Mouse (Mus musculus) hindbrain, embryonic 14.5 days (tissue): ENCODE measurements around the gene Irf1. TPM values are rescaled to one million over a fixed set of nuclear protein-coding genes. Genes with fewer than 3 reads are reported as not detected.

ENCODE experiments used
- ATAC-seq: fragments of 200-750 bp; cut with Nextera tagmentation; 2 replicates; pipeline ENCODE4 v1.8.0; 2017; ENCODE audit warnings: moderate number of reproducible peaks, mild to moderate bottlenecking, moderate TSS enrichment, moderate library complexity; ENCODE audit not compliant: low FRiP score
- DNase-seq: peaks from one replicate; pipeline ENCODE4 v3.0.0-alpha.2; 2015; ENCODE audit warnings: low spot score
- H3K27ac ChIP-seq: fragments of 300-500 bp; sonication (generic); 2 replicates; pipeline ENCODE4 v1.5.1; 2014; ENCODE audit warnings: mild to moderate bottlenecking, moderate library complexity
- H3K27me3 ChIP-seq: fragments of 300-500 bp; sonication (generic); 2 replicates; pipeline ENCODE4 v1.6.1; 2014; ENCODE audit warnings: mild to moderate bottlenecking, low read length, mixed read lengths; ENCODE audit not compliant: control insufficient read depth, insufficient read depth
- H3K36me3 ChIP-seq: fragments of 300-500 bp; sonication (generic); replicated peaks from 2 replicates; pipeline ENCODE4 v1.6.1; 2014; ENCODE audit not compliant: control insufficient read depth, insufficient read depth
- H3K4me1 ChIP-seq: fragments of 300-500 bp; sonication (generic); replicated peaks from 2 replicates; pipeline ENCODE4 v1.6.1; 2014; ENCODE audit warnings: antibody characterized with exemption, low read length, mixed read lengths; ENCODE audit not compliant: control insufficient read depth, insufficient read depth
- H3K4me2 ChIP-seq: fragments of 300-500 bp; sonication (generic); replicated peaks from 2 replicates; pipeline ENCODE4 v1.6.1; 2014; ENCODE audit warnings: mild to moderate bottlenecking, moderate library complexity
- H3K4me3 ChIP-seq: fragments of 300-500 bp; sonication (generic); replicated peaks from 2 replicates; pipeline ENCODE4 v1.5.1; 2014; ENCODE audit warnings: mild to moderate bottlenecking, low read length
- H3K9ac ChIP-seq: fragments of 300-500 bp; sonication (generic); 2 replicates; pipeline ENCODE4 v1.6.1; 2014
- H3K9me3 ChIP-seq: fragments of 300-500 bp; sonication (generic); 2 replicates; pipeline ENCODE4 v1.6.1; 2016; ENCODE audit warnings: low read length; ENCODE audit not compliant: control insufficient read depth
- WGBS: fragments of 180-500 bp; shearing (Covaris S2); extraction: QIAGEN DNeasy Blood & Tissue Kit; methylation state at CpG from one replicate; pipeline ENCODE4 v1.1.7; 2014; 5-methylcytosine and 5-hydroxymethylcytosine counted together
- polyA plus RNA-seq: library from polyadenylated mRNA; unstranded; fragments of >200 nt; fragmentation: Nextera tagmentation; extraction: Ambion mirVana; gene quantifications from 2 replicates; pipeline ENCODE4 v1.2.1, GENCODE M21; 2014

Irf1 gene
- polyA plus RNA-seq, 1 experiment from 2014 or later: 2.7 TPM

- DNase-seq (peak; percentile 44), ATAC-seq (no peak)
- 35% methylated on average over 6 of the region's 6 CpGs for WGBS
These were observed 32.3 kb upstream of the Irf1 start for GRCm38 (mm10) chr11:53737573-53737946.

GRCm38 (mm10) chr11:53742353-53742752, 27.5 kb upstream of the Irf1 start:
- Histone ChIP-seq H3K4me1 (no peaks in the 10 kb centered on the region), H3K9ac (no peak overlapping the region), H3K4me2 (no peak overlapping the region), H3K4me3 (no peak overlapping the region), H3K9me3 (no peaks in the 10 kb centered on the region), H3K36me3 (no peaks in the 10 kb centered on the region), H3K27ac (no peak overlapping the region), H3K27me3 (no peaks in the 10 kb centered on the region)
- WGBS: 30% methylated on average over 5 of the region's 5 CpGs
- ATAC-seq (no peak), DNase-seq (no peak)

More at GRCm38 (mm10) chr11:53737573-53737946, 32.3 kb upstream of the Irf1 start:
- H3K4me3 ChIP-seq: no peak overlapping the region
- no peaks in the 10 kb centered on the region for H3K4me1 ChIP-seq
- H3K36me3 ChIP-seq: no peaks in the 10 kb centered on the region
- H3K27ac ChIP-seq: no peak overlapping the region
- H3K9ac ChIP-seq: no peak overlapping the region
- no peaks in the 10 kb centered on the region for H3K27me3 ChIP-seq
- no peak overlapping the region for H3K4me2 ChIP-seq
- H3K9me3 ChIP-seq: no peaks in the 10 kb centered on the region

GRCm38 (mm10) chr11:53745260-53745659, 24.6 kb upstream of the Irf1 start:
- H3K4me3 ChIP-seq: no peak overlapping the region

GRCm38 (mm10) chr11:53747985-53748384, 21.8 kb upstream of the Irf1 start:
- H3K27ac ChIP-seq: no peak overlapping the region
- no peaks in the 10 kb centered on the region for H3K9me3 ChIP-seq
- H3K4me2 ChIP-seq: no peak overlapping the region
- H3K4me1 ChIP-seq: no peaks in the 10 kb centered on the region
- 92% methylated on average over 9 of the region's 9 CpGs for WGBS
- H3K9ac ChIP-seq: no peak overlapping the region
- DNase-seq: no peak
- no peaks in the 10 kb centered on the region for H3K27me3 ChIP-seq
- H3K36me3 ChIP-seq: no peaks in the 10 kb centered on the region
- no peak overlapping the region for H3K4me3 ChIP-seq
- ATAC-seq: no peak

More at GRCm38 (mm10) chr11:53745260-53745659, 24.6 kb upstream of the Irf1 start:
- Histone ChIP-seq H3K9ac (no peak overlapping the region), H3K36me3 (no peaks in the 10 kb centered on the region), H3K9me3 (no peaks in the 10 kb centered on the region), H3K4me2 (no peak overlapping the region), H3K27me3 (no peaks in the 10 kb centered on the region), H3K4me1 (no peaks in the 10 kb centered on the region), H3K27ac (no peak overlapping the region)
- DNase-seq: no peak
- ATAC-seq: no peak
- 93% methylated on average over 2 of the region's 2 CpGs for WGBS

DNA sequence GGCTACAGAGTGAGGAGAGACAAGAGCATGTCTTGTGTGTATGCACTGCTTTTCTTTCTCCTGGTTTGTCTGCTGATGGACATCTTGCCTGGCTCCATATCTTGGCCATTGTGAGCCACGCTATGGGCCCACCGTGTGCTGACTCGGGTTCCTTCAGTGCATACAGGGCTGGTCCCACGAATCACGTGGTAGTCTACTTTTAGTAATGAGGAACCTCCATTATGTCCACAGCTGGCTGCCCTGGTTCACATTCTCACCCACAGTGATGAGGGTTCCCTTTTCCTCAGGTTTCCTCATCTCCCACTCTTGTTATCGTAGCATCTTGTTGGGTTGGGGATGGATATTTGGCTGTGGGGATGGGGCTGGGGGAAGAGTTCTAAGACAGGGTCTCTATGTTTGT, 21.2 kb upstream of the Irf1 start:
- Histone ChIP-seq H3K4me2 (no peak overlapping the region), H3K9me3 (no peaks in the 10 kb centered on the region), H3K27ac (no peak overlapping the region), H3K27me3 (no peaks in the 10 kb centered on the region), H3K9ac (no peak overlapping the region), H3K4me3 (no peak overlapping the region), H3K4me1 (no peaks in the 10 kb centered on the region), H3K36me3 (no peaks in the 10 kb centered on the region)
- 96% methylated on average over 6 of the region's 6 CpGs for WGBS
- ATAC-seq (no peak), DNase-seq (no peak)

DNA sequence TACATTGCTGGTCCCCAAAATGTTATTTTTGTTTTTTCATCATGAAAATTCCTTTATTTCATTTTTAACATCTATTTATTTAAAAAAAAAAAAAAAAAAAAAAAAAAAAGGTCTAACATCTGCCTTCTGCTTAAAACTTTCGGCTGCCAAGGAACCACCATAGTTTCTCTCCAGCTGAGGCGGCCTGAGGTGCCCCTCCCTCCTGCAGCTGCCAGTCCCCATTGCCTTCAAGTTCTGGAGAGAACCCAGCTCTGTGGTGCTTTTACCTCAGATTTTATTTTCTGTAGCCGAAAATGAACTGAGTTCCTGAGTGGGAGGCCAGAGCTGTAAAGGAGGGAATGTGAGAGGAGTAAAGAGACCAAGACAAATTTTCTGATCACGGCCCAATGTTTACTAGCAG, 20.5 kb upstream of the Irf1 start:
- H3K27ac ChIP-seq: no peak overlapping the region
- DNase-seq (no peak), ATAC-seq (no peak)
- no peak overlapping the region for H3K4me3 ChIP-seq
- no peaks in the 10 kb centered on the region for H3K27me3 ChIP-seq
- no peak overlapping the region for H3K4me2 ChIP-seq
- no peak overlapping the region for H3K9ac ChIP-seq
- 69% methylated on average over 4 of the region's 4 CpGs for WGBS
- H3K9me3 ChIP-seq: no peaks in the 10 kb centered on the region
- no peaks in the 10 kb centered on the region for H3K36me3 ChIP-seq
- H3K4me1 ChIP-seq: no peaks in the 10 kb centered on the region

DNA sequence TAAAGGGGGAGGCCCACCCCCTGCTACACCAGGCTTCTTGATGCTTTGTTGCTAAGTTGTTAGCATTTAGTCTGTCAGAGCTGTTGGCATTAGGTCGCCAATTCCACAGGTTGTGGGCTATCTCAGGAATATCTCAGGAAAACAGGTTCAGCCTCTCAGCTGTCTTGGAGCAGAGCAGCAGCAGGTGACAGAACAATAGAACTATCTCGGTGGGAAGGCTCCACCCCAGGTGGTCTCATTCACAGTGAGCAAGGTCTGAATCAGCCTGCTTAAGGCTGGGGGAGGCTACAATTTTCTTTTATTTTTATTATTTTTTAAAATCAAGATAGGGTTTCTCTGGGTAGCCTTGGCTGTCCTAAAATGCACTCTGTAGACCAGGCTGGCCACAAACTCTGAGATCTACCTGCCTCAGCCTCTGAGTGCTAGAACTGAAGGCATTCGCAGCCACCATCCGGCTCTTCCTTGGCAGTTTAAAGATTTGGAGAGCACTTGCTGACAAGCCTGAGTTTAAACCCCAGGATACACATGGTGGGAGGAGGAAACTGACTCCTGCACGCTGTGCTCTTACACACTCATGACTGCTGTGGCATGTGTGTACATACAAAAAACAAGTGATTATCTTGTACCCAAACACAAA, 20.0 kb upstream of the Irf1 start:
- H3K9me3 ChIP-seq: no peaks in the 10 kb centered on the region
- WGBS: 48% methylated on average over 5 of the region's 5 CpGs
- no peak for DNase-seq
- no peak overlapping the region for H3K4me3 ChIP-seq
- no peak overlapping the region for H3K9ac ChIP-seq
- H3K4me2 ChIP-seq: no peak overlapping the region
- H3K4me1 ChIP-seq: no peaks in the 10 kb centered on the region
- H3K27me3 ChIP-seq: no peaks in the 10 kb centered on the region
- no peaks in the 10 kb centered on the region for H3K36me3 ChIP-seq
- H3K27ac ChIP-seq: no peak overlapping the region
- ATAC-seq: no peak

DNA sequence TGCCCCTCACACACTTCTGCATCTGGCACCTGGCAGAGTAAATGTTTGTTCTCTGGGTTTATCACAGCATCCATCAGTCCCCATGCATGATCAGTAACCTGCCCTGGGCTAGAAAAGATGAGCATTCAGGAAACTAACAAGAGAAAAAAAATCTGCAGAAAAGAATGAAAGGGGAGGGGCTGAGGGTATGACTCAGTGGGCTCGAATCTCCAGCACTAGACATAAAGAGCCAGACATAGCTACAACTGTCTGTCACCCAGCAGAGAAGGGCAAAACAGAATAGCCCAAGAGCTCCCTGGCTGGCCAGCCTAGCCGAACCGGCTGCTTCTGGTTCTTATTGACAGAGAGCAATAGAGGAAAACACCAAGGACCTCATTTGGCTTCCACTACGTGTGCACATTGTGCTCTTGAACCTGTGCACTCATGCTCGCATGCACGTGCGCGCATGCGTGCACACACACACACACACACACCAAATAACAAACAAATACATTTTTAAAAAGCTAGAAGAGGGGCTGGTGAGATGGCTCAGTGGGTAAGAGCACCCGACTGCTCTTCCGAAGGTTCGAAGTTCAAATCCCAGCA, 14.7 kb upstream of the Irf1 start:
- no peak overlapping the region for H3K27ac ChIP-seq
- no peaks in the 10 kb centered on the region for H3K36me3 ChIP-seq
- DNase-seq (no peak), ATAC-seq (no peak)
- no peak overlapping the region for H3K9ac ChIP-seq
- 81% methylated on average over 12 of the region's 12 CpGs for WGBS
- no peak overlapping the region for H3K4me2 ChIP-seq
- 0 out of 2 replicates have a peak, but pooled peaks cover 7% of the 10 kb centered on the region for H3K27me3 ChIP-seq
- H3K4me1 ChIP-seq: peaks cover 11% of the 10 kb centered on the region; the same call in 1 of the 2 replicates
- no peaks in the 10 kb centered on the region for H3K9me3 ChIP-seq
- H3K4me3 ChIP-seq: no peak overlapping the region

GRCm38 (mm10) chr11:53757612-53758011, 12.2 kb upstream of the Irf1 start:
- Histone ChIP-seq H3K9ac (no peak overlapping the region), H3K4me1 (peaks cover 14% of the 10 kb centered on the region; the same call in 1 of the 2 replicates), H3K4me3 (no peak overlapping the region), H3K27ac (no peak overlapping the region), H3K9me3 (no peaks in the 10 kb centered on the region), H3K36me3 (no peaks in the 10 kb centered on the region), H3K4me2 (no peak overlapping the region), H3K27me3 (peaks cover 23% of the 10 kb centered on the region)
- WGBS: 93% methylated on average over 4 of the region's 4 CpGs
- DNase-seq: no peak
- no peak for ATAC-seq
